Mouse (Mus musculus) liver, embryonic 18 days (tissue): Measurements from ENCODE around the gene Ccdc102a. TPM values are rescaled to one million over a fixed set of nuclear protein-coding genes. Genes with fewer than 3 reads are reported as not detected.

Experiments used
- polyA plus RNA-seq: library from polyadenylated mRNA; depleted of rRNA; stranded (reverse); fragments of >200 nt; gene quantifications from 2 replicates; pipeline ENCODE4 v1.2.3, GENCODE M21; 2012; rRNA removed

The Ccdc102a gene
- 1.9 and 2.3 TPM in 2 replicates for polyA plus RNA-seq

DNA sequence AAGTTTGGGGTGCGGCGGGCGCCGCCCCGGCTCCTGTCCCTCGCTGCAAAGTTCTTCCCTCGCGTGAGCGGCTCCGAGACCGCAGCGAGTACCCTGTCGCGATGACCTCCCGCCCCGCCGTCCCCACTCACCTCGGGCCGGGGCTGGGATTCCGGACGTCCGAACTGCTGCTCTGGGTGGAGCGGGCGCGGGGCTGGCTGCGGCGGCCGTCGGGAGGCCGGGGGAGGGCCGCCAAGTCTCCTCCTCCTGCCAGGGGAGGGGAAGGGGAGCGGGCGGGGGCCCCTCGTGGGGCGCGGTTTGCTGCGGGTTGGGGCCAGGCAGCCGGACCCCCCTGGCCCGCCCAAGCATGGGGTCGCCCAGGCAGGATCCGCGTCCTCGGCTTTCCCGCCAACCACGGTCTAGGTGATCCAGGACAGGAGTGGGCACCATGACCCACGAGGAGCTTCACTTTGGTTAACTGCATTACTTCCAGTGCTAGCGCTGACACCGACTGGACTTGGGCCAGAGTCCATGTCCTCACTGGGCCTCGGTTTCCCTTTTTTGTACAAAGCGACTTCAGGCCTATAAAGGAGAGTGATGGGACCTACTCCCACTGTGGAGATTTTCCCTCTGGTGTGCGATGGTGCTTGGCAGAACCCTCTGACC is at the start of gene Ccdc102a:
TSS of gene Ccdc102a (minus strand) at position 248 of the 645 bp plus-strand sequence.

DNA sequence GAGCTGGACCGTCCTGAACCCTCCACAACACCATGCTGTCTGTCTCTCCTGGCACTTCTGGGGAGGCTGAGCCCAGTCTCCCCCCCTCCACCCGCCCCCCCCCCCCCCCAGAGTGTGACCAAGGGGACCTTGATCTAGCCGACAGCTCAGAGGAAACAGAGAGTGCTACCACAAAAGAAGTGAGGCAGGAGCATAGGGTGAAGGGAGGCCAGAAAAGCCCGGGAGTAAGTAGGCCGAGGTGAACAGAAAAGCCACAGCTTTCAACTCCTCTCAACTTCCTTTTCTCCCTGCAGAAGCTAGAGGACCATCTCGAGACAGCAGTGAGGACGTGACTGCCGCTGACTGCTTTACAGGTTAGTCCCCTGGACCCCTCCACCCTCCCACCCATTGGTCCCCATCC is 5.5 kb upstream of the Ccdc102a start, which contains the start of gene Adgrg5:
TSS of gene Adgrg5 (plus strand) at position 290 of the 400 bp plus-strand sequence.

DNA sequence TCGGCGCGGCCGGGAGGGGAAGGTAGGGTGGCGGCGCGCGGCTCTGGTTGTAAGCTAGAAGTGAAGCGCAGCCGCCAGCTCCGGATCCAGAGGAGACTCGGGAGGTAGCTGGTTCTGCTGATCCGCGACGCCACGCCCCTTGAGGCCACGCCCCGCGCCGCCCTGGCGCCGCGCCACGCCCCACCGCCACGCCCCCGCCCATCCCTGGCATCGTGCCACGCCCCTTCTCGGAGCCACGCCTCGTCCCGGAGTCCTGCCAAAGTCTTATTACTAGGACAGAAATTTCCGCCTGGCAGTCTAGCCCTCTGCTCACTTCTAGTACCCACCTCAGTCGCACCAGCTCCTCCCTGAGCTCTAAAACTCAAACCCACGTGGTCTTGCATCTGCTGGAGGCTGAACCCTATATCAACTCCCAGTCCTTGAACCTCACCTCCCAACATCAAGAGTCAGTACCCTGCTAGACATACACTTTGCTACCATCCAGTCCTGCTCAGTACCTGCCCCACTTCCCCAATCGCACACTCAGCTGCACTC is 41.6 kb downstream of the Ccdc102a start, which contains the start of gene Dok4:
TSS of gene Dok4 (minus strand) at position 134 of the 534 bp plus-strand sequence.

DNA sequence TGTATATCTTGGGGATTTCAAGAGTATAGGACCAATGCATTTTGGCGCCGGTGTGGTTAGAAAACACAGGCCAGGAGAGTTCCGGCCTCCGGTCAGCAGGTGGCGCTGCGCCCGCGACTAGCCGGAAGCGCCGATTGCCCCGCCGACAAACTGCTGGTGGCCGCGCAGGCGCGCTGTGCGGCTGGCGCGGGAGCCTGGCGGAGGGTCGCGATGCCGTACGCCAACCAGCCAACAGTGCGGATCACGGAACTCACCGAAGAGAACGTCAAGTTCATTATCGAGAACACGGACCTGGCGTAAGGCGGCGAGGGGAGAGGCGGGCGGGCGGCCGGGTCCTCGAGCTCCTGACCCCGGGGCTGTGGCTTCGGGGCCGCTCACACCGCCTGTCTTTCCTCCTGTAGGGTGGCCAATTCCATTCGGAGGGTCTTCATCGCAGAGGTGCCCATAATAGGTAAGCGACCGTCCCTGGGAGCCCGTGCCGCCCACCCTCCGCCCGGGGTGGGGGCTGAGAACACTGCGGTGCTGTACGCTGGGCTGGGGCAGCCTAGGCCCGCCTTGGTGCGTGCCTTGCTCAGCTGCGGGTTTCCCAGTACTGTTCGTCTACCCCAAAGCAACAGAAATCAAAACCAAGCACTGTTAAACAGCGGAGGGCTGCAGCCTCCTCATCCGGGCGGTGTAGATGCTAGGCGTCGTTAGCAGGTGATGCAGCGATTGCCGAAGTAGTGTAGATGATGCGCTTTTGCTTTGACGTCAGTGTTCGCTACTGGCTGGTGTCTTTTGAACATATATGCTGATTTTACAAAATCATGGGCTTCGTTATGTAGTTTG is 60.3 kb downstream of the Ccdc102a start, which contains the start of gene Polr2c:
TSS of gene Polr2c (plus strand) at position 105 of the 828 bp plus-strand sequence.

Other genes starting within 250 kb of the Ccdc102a start
- 1.3 and 1.9 TPM in 2 replicates for gene Pllp, start 221.8 kb downstream of the Ccdc102a start, polyA plus RNA-seq
- 0.13 and 0.20 TPM in 2 replicates for gene Ccl22, start 172.5 kb downstream of the Ccdc102a start, polyA plus RNA-seq
- 0.71 and 0.73 TPM in 2 replicates for gene Cx3cl1, start 146.1 kb downstream of the Ccdc102a start, polyA plus RNA-seq
- 0.10 TPM in 1 of 2 replicates, not detected in the other for gene Ccl17, start 107.6 kb downstream of the Ccdc102a start, polyA plus RNA-seq
- gene Coq9, start 79.8 kb downstream of the Ccdc102a start, polyA plus RNA-seq: 65.0 and 70.7 TPM in 2 replicates
- gene Ciapin1, start 79.7 kb downstream of the Ccdc102a start, polyA plus RNA-seq: 14.2 and 14.9 TPM in 2 replicates
- gene Polr2c, start 60.6 kb downstream of the Ccdc102a start, polyA plus RNA-seq: 47.6 and 48.4 TPM in 2 replicates
- gene Dok4, start 41.8 kb downstream of the Ccdc102a start, polyA plus RNA-seq: 4.0 and 4.2 TPM in 2 replicates
- 0.28 and 0.39 TPM in 2 replicates for gene Adgrg5, start 5.6 kb upstream of the Ccdc102a start, polyA plus RNA-seq
- gene Adgrg1, start 56.7 kb upstream of the Ccdc102a start, polyA plus RNA-seq: 37.4 and 44.9 TPM in 2 replicates
- gene Adgrg3, start 99.6 kb upstream of the Ccdc102a start, polyA plus RNA-seq: 13.9 and 17.7 TPM in 2 replicates
- 0.37 and 0.46 TPM in 2 replicates for gene Drc7, start 137.0 kb upstream of the Ccdc102a start, polyA plus RNA-seq
- gene Katnb1, start 163.1 kb upstream of the Ccdc102a start, polyA plus RNA-seq: 4.0 and 5.3 TPM in 2 replicates